Mouse (Mus musculus) midbrain, embryonic 14.5 days (tissue): ENCODE data around the gene Smarcd3. TPM values are rescaled to one million over a fixed set of nuclear protein-coding genes. Genes with fewer than 3 reads are reported as not detected.
A peak's percentile ranks its signal among the peaks of the same experiment; 100 is the strongest.

ENCODE experiments used
- ATAC-seq: fragments of 200-750 bp; cut with Nextera tagmentation; 2 replicates; pipeline ENCODE4 v1.8.0; 2017; ENCODE audit warnings: moderate number of reproducible peaks, moderate library complexity; ENCODE audit not compliant: low FRiP score, low TSS enrichment
- DNase-seq: peaks from one replicate; pipeline ENCODE4 v3.0.0-alpha.2; 2015
- H3K27ac ChIP-seq: fragments of 300-500 bp; sonication (generic); replicated peaks from 2 replicates; pipeline ENCODE4 v1.5.1; 2014; ENCODE audit warnings: mild to moderate bottlenecking, low read depth, low read length, moderate library complexity
- H3K27me3 ChIP-seq: fragments of 300-500 bp; sonication (generic); 2 replicates; pipeline ENCODE4 v1.6.1; 2014; ENCODE audit warnings: low read length, control low read depth, mixed read lengths; ENCODE audit not compliant: control insufficient read depth, insufficient read depth
- H3K36me3 ChIP-seq: fragments of 300-500 bp; sonication (generic); 2 replicates; pipeline ENCODE4 v1.6.1; 2014; ENCODE audit warnings: low read length, control low read depth; ENCODE audit not compliant: control insufficient read depth, insufficient read depth
- H3K4me1 ChIP-seq: fragments of 300-500 bp; sonication (generic); 2 replicates; pipeline ENCODE4 v1.6.1; 2014; ENCODE audit warnings: mild to moderate bottlenecking, antibody characterized with exemption, low read length, control low read depth; ENCODE audit not compliant: control insufficient read depth, insufficient read depth
- H3K4me2 ChIP-seq: fragments of 300-500 bp; sonication (generic); 2 replicates; pipeline ENCODE4 v1.6.1; 2014; ENCODE audit warnings: mild to moderate bottlenecking, low read length, moderate library complexity
- H3K4me3 ChIP-seq: fragments of 300-500 bp; sonication (generic); replicated peaks from 2 replicates; pipeline ENCODE4 v1.5.1; 2014; ENCODE audit warnings: low read depth, low read length
- H3K9ac ChIP-seq: fragments of 300-500 bp; sonication (generic); replicated peaks from 2 replicates; pipeline ENCODE4 v1.6.1; 2014; ENCODE audit warnings: mild to moderate bottlenecking, low read length, moderate library complexity
- H3K9me3 ChIP-seq: fragments of 300-500 bp; sonication (generic); 2 replicates; pipeline ENCODE4 v1.6.1; 2016; ENCODE audit warnings: low read length, control low read depth, mixed read lengths; ENCODE audit not compliant: control insufficient read depth
- WGBS: fragments of 180-500 bp; shearing (Covaris S2); extraction: QIAGEN DNeasy Blood & Tissue Kit; methylation state at CpG from one replicate; pipeline ENCODE4 v1.1.7; 2014; 5-methylcytosine and 5-hydroxymethylcytosine counted together
- polyA plus RNA-seq: library from polyadenylated mRNA; unstranded; fragments of >200 nt; fragmentation: Nextera tagmentation; extraction: Ambion mirVana; gene quantifications from 2 replicates; pipeline ENCODE4 v1.2.1, GENCODE M21; 2014

Gene Smarcd3
- polyA plus RNA-seq, 1 experiment from 2014 or later, result 158 TPM

GRCm38 (mm10) chr5:24611366-24612301 lies 12.6 kb downstream of the Smarcd3 start:
- DNase-seq (peak; percentile 76), ATAC-seq (peak; percentile 52)
- H3K4me3 ChIP-seq, result no peak overlapping the region
- H3K4me1 ChIP-seq, result peaks cover 20% of the 10 kb centered on the region
- H3K27ac ChIP-seq, result 0 out of 2 replicates have a peak overlapping the region, but pooled peaks have one; percentile 41
- no peak overlapping the region for H3K9ac ChIP-seq
- 56% methylated on average over 7 of the region's 7 CpGs for WGBS
- H3K9me3 ChIP-seq, result no peaks in the 10 kb centered on the region
- no peaks in the 10 kb centered on the region for H3K36me3 ChIP-seq
- H3K4me2 ChIP-seq, result no peak overlapping the region
- H3K27me3 ChIP-seq, result no peaks in the 10 kb centered on the region

GRCm38 (mm10) chr5:24609388-24609787 lies 14.8 kb downstream of the Smarcd3 start:
- peaks cover 35% of the 10 kb centered on the region for H3K4me1 ChIP-seq
- no peaks in the 10 kb centered on the region for H3K27me3 ChIP-seq
- H3K9ac ChIP-seq, result no peak overlapping the region
- DNase-seq (no peak), ATAC-seq (no peak)
- H3K27ac ChIP-seq, result no peak overlapping the region
- no peak overlapping the region for H3K4me3 ChIP-seq
- no peaks in the 10 kb centered on the region for H3K9me3 ChIP-seq
- WGBS, result 66% methylated on average over 5 of the region's 5 CpGs
- H3K4me2 ChIP-seq, result no peak overlapping the region
- H3K36me3 ChIP-seq, result no peaks in the 10 kb centered on the region

- Histone ChIP-seq H3K27ac (peak overlapping the region; percentile 99), H3K27me3 (no peaks in the 10 kb centered on the region), H3K9me3 (no peaks in the 10 kb centered on the region), H3K4me3 (peak overlapping the region; percentile 57), H3K9ac (peak overlapping the region; percentile 86), H3K4me2 (peak overlapping the region; percentile 97), H3K4me1 (peaks cover 51% of the 10 kb centered on the region), H3K36me3 (no peaks in the 10 kb centered on the region)
- 8% methylated on average over 14 of the region's 14 CpGs for WGBS
- ATAC-seq (no peak), DNase-seq (peak; percentile 62)
Observed at GRCm38 (mm10) chr5:24605980-24606665, 18.1 kb downstream of the Smarcd3 start.

- Histone ChIP-seq H3K4me3 (peak overlapping the region; percentile 57), H3K9me3 (no peaks in the 10 kb centered on the region), H3K36me3 (no peaks in the 10 kb centered on the region), H3K27me3 (no peaks in the 10 kb centered on the region), H3K9ac (peak overlapping the region; percentile 86), H3K4me1 (peaks cover 58% of the 10 kb centered on the region), H3K27ac (peak overlapping the region; percentile 99), H3K4me2 (peak overlapping the region; percentile 97)
- ATAC-seq (no peak), DNase-seq (peak; percentile 74)
- 8% methylated on average over 6 of the region's 6 CpGs for WGBS
Observed at GRCm38 (mm10) chr5:24605321-24605979, 18.8 kb downstream of the Smarcd3 start.

- peak overlapping the region; percentile 97 for H3K4me2 ChIP-seq
- H3K9ac ChIP-seq, result peak overlapping the region; percentile 86
- no peaks in the 10 kb centered on the region for H3K9me3 ChIP-seq
- H3K36me3 ChIP-seq, result no peaks in the 10 kb centered on the region
- WGBS, result 0% methylated on average over 46 of the region's 46 CpGs
- peaks cover 63% of the 10 kb centered on the region for H3K4me1 ChIP-seq
- H3K27ac ChIP-seq, result peak overlapping the region; percentile 99
- peak; percentile 74 for ATAC-seq
- peak overlapping the region; percentile 57 for H3K4me3 ChIP-seq
- H3K27me3 ChIP-seq, result no peaks in the 10 kb centered on the region
- DNase-seq, result peak; percentile 93
Observed at GRCm38 (mm10) chr5:24604656-24605100, 19.5 kb downstream of the Smarcd3 start.

GRCm38 (mm10) chr5:24604080-24604655 lies 20.0 kb downstream of the Smarcd3 start:
- H3K27ac ChIP-seq, result peak overlapping the region; percentile 99
- DNase-seq (no peak), ATAC-seq (0 out of 2 replicates have a peak, but pooled peaks have one; percentile 0)
- H3K36me3 ChIP-seq, result no peaks in the 10 kb centered on the region
- H3K9ac ChIP-seq, result peak overlapping the region; percentile 86
- no peaks in the 10 kb centered on the region for H3K9me3 ChIP-seq
- peaks cover 68% of the 10 kb centered on the region for H3K4me1 ChIP-seq
- peak overlapping the region; percentile 57 for H3K4me3 ChIP-seq
- H3K27me3 ChIP-seq, result no peaks in the 10 kb centered on the region
- 17% methylated on average over 12 of the region's 12 CpGs for WGBS
- peak overlapping the region; percentile 97 for H3K4me2 ChIP-seq

GRCm38 (mm10) chr5:24603431-24604010 lies 20.7 kb downstream of the Smarcd3 start:
- WGBS, result 59% methylated on average over 8 of the region's 8 CpGs
- no peak for DNase-seq
- no peak for ATAC-seq

More at GRCm38 (mm10) chr5:24603431-24604010, 20.7 kb downstream of the Smarcd3 start:
- Histone ChIP-seq H3K9me3 (no peaks in the 10 kb centered on the region), H3K4me3 (peak overlapping the region; percentile 61), H3K27me3 (no peaks in the 10 kb centered on the region), H3K4me1 (peaks cover 74% of the 10 kb centered on the region), H3K4me2 (peak overlapping the region; percentile 97), H3K9ac (peak overlapping the region; percentile 86; the same call in 1 of the 2 replicates), H3K36me3 (no peaks in the 10 kb centered on the region), H3K27ac (peak overlapping the region; percentile 99)
